Mouse (Mus musculus): Measurements from ENCODE around the gene Tecta.

Gene Tecta

DNA sequence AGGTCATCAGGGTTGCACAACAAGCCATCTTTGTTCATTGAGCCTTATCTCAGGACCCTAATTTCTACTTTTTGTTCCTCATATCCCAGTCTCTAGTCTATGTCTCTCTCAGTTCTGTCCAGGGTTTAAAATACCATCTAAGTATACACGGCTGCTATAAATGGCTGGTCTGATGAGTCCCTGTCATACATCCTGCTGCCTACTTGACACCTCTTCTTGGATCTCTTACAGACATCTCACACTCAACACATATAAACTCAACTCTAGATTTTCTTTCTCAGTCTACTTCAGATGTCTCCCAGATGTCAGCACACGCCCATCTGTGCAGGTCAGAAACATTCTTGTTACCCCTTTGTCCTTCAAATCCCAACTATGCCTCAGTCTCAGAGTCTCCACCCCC is 78.3 kb downstream of the Tecta start:
- in situ Hi-C loops (cut with MboI, MseI): no loop called here

DNA sequence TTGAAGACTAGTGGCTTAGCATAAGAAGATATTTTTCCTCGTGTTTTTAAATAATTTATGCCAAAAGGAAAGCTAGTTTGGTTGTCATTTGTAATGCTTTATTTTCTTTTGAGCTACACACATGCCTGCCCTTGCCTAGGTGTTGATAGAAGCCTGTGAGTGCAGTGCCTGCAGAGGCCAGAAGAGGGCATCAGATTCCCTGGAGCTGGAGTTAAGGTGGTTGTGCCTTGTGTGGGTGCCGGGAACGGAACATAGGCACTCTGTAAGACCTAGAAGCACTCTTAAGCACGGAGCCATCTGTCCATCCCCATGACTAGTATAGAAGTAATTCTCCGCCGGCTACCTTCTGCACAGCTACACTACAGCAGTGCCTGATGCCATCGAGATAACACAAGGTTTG is 79.1 kb downstream of the Tecta start:
- in situ Hi-C loops (cut with MboI, MseI): no loop called here

DNA sequence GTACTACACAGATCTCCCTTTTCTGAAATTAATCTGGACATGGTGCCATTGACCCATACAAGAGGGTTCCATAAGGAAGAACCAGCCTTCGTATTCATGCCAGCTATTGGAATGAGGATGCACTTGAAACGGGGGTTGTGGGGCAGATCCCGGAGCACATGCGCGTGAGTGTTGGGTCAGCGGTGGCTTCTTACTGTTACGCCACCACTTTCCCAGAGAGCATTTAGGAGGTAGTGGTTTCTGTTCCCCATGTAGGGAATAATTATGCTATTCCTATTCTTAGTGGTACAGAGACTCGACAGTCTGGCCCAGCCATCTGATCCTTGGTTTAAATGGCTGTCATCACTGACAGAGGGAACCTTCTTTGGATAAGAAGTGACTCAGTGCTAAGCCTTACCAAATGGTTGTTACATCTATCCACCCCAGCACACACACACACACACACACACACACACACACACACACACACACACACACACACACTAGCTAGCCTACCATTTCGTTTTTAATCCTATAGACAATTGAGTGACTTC is 81.2 kb downstream of the Tecta start:
- in situ Hi-C loops (cut with MboI, MseI): no loop called here

DNA sequence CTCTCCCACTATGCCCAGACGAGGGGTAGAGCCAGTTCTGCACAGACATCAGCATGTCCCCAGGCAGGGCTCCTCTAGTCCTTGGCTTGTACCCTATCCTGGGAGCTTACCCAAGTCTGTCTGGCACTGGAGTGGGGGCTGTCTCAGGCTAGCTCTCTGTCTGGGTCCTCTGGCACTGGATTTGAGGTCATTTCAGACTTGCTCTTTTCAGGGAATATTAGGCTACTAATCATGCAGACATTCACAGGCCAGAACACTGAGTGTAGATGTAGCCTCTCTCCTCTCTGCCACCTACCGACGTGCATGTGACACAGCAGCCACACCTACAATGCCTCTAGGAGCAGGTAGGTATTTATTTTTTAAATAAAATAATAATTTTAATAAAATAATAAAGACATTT is 82.4 kb downstream of the Tecta start:
- in situ Hi-C loops (cut with MboI, MseI): no loop called here

DNA sequence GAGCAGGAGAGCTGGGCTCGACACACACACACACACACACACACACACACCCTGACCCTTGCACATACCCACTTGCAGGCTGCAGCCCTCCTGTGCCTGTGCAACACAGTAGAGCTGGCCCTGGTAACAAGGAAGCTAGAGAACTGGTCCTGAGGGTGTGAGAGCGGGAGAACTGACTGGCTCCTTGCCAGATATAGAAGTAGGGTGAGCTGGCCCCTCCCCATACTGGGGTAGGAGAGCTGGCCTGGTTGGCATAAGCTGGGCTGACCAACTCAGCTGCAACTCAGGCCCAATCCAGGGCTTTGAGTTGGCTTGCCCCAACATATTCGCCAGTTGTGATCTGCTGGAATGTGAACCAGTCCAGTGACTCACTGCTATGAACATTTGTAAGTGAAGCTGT is 83.9 kb downstream of the Tecta start:
- in situ Hi-C loops (cut with MboI, MseI): no loop called here

DNA sequence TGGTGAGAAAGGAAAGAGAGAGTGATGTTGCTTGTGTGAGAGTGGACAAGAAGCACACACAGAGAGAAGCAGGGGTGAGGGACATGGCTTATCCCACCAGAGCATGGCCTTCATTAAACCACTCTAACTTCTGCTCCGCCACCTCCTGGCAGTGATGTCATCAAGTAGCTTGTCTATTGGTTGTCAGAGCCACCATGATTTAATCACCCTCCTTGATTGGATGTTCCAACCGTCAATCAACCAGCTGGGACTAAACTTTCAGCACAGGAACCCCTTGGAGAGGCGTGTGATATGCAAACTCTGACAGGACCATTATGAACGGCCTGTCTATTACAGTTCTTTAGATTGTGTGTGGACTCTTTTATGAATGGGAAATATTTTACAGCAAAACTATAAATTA is 84.8 kb downstream of the Tecta start:
- in situ Hi-C loops (cut with MboI, MseI): loop anchor here (5.0 kb wide), 1 partner anchor 88 kb away; no protein-coding TSS in a partner anchor

DNA sequence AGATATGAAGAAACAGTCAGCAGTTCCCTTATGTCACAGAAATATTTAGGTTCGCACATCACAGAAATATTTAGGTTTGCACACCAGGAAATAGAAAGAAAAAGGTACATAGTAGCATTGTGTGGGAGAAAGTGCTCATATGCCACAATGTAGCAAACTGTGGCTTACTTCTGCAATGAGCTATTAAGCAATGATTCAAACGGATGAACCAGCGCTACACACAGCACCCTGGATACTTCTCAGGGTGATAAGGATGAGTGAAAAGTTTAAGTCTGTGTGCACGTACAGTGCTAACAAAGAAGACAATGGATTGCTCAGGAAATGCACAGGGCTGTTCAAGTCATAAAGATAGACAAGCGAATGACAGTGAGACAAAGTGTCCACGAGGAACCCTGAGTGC is 85.3 kb downstream of the Tecta start:
- in situ Hi-C loops (cut with MboI, MseI): loop anchor here (5.0 kb wide), 1 partner anchor 87 kb away; no protein-coding TSS in a partner anchor

DNA sequence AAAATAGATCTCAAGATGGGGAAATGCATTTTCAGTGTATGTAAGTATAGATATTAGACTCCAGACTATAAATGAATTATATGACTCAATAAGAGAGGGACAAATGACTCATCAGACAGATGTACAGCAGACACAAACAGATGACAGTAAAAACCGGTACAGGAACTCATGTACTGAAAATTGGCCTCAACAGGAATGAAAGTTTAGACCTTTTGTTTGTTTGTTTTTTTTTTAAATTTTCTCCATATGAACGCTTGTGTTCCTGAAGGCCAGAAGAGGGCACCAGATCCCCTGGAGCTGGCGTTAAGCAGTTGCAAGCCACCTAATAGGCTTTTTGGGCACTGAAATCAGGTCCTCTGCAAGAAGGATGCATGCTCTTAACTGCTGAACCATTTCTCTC is 85.9 kb downstream of the Tecta start:
- in situ Hi-C loops (cut with MboI, MseI): loop anchor here (5.0 kb wide), 1 partner anchor 87 kb away; no protein-coding TSS in a partner anchor

DNA sequence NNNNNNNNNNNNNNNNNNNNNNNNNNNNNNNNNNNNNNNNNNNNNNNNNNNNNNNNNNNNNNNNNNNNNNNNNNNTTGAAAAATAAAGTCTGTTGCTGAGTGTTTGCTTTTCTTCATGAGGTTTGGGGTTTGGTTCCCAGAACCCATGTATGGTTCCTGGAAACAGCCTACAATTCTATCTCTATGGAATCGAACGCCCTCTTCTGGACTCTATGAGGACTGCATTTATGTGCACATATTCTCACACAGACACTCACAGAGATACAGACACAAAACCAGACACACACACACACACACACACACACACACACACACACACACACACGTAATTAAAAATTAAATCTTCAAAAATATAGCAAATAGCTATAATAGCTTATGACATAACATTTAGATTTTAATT is 88.4 kb downstream of the Tecta start:
- in situ Hi-C loops (cut with MboI, MseI): loop anchor here (5.0 kb wide), 1 partner anchor 84 kb away; no protein-coding TSS in a partner anchor

DNA sequence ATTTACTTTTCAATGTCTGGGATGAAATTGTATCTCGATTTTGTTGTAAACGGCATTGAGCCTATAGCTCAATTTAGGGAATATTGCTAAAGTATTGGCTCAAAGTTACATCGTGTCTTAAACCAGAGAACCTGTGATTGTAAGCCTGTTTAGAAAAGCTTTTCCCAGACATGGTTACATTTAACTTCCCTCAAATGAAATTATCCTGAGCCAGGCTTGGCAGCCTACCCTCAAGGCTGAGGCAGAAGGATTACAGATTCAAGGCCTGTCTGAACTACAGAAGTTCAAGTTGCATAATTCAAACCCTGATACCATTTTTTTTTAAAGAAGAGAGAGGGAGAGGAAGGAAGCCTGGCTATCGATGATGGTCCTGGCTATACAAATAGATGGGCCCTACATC is 95.8 kb downstream of the Tecta start:
- in situ Hi-C loops (cut with MboI, MseI): no loop called here

DNA sequence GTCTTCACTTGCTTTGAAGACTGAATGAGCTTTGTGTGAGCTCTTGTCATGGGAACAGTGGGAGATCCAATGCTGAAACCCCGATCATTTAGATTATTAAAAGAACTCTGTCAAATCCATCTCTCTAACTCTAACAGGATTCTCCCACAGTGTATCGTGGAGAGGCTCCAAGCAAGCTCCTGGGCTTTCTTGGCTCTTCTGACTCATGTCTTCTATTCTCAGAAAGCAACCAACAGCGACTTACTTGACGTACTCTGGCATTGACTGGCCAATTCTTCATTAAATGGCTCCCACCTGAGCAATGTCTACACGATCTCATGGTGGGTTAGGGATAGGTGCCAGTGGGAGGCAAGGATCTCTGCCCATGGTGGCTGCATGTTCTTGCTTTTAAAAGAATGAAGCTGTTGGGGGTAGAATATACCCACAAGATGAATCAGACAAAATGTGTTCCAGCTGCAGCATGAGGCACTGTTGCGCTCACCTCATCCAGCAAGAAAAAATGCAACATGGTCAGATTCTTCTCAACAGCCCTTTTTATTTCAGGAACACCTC is 98.6 kb downstream of the Tecta start:
- in situ Hi-C loops (cut with MboI, MseI): no loop called here

DNA sequence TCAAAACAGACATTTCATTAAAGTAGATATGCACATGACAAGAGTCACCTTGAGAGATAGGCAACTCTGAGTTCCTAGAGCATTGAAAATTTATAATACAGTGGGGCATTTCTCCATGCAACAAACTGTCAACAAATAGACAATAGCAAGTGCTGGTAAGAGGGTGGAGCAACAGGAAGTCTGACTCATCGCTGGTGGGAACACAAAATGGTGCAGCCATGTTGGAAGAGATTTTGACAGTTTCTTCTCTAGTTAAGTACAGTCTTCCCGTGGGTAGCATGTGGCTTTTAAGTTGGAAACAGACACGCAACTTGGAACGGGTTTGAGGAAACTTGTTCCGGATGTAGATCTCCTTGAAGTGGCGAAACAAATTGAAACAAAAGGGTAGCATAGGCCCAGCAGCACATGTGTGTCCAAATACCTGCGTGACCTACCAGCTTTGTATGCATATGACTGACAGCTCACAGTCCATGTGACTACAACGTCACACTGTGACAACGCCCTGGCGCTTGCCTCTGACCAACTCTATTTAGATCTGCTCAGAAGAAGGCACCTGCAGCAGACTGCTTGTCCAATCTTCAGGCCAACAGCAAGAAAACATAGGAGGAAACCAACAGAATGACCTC is 103.3 kb downstream of the Tecta start:
- in situ Hi-C loops (cut with MboI, MseI): no loop called here

DNA sequence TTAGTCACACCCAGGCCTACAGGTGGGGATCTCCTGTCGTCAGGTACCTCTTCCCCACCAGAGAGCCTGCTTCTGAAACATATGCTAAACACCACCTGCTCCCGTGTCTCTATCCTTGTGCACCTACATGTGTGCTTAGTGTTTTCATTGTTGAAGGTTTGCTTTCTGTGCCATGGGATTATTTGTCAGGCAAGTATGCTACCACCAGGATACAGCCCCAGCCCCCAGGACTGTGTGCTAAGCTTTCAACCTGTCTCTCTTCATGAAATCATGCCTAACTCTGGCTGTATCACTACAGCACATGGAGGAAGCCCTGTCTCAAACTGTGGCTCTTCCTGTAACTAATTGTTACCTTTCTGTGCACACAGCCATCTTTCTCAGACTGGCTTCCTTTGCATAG is 105.6 kb downstream of the Tecta start:
- in situ Hi-C loops (cut with MboI, MseI): no loop called here

DNA sequence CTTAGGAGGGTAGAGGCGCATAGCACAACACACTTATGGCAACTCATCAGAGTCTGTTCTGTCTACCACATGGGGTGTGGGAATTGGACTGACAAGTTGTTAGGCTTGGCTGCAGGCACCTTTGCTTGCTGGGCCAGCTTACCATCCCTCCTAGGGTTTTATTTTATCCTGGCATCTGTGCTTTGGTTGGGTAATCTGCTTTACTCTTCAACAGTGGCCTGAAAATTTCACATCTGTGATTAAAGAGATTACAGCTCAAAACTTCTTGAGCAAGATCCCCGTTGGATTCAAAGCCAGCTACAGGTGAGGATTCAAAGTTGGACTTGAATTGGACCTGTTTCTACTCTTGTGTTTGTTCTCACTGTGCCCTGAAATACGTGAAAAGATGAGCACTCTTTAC is 106.1 kb downstream of the Tecta start:
- in situ Hi-C loops (cut with MboI, MseI): no loop called here

DNA sequence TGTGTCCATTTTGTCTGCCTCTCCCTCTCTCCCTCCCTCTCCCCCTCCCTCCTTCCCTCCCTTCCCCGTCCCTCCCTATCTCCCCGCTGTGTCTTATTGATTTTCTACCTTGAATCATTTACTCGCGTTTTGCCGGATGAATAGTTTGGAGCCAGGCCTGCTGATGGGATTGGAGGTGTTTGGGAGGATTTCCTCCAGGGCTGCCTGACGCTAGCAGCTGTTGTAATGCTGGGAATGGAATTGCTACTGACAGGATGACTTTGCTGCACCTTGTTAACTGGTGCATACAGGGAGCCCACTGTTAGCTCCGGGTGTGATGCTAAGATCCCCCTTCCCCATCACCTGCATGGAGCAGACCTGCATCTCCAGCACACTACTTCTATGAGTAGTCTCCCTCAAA is 106.7 kb downstream of the Tecta start:
- in situ Hi-C loops (cut with MboI, MseI): no loop called here

DNA sequence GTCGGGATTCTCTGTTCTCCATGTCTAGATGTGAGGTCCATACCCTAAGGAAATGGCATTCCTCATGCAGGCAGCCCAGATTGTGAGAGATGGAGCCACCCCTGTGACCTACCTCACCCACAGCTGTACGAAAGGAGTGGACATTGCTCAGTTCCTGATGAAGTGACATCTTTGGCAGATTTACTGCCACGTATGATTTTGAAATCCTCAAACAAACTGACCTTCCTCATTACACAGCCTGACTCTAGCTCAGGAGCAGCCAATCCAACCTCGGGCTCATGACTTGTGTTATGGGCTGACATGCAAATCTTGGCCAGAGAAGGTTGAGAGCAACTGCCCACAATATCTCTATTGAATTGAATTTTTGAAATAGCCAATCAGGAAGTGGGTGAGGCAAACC is 120.1 kb downstream of the Tecta start:
- in situ Hi-C loops (cut with MboI, MseI): no loop called here
